Mouse (Mus musculus) myocyte (in vitro differentiated cells): ENCODE results near the gene Emc4.

Source experiments
- POLR2A ChIP-seq: IDR thresholded peaks from one replicate; pipeline ENCODE4 v1.6.1; 2011; ENCODE audit warnings: low read depth, mild to moderate bottlenecking, control low read depth, moderate library complexity; ENCODE audit not compliant: insufficient read length
- POLR2AphosphoS2 ChIP-seq: IDR thresholded peaks from one replicate; pipeline ENCODE4 v1.6.1; 2011; ENCODE audit warnings: low read depth, control low read depth; ENCODE audit not compliant: insufficient read length
- TCF12 ChIP-seq: IDR thresholded peaks from one replicate; pipeline ENCODE4 v1.6.1; 2011; ENCODE audit warnings: mild to moderate bottlenecking, control low read depth; ENCODE audit not compliant: poor library complexity, insufficient read depth, severe bottlenecking

GRCm38 (mm10) chr2:112392689-112393088 lies 24.9 kb upstream of the Emc4 start:
- no peak for TF ChIP-seq POLR2A
- no peak for TF ChIP-seq TCF12
- no peak for TF ChIP-seq POLR2AphosphoS2
